Mouse (Mus musculus): Measurements from ENCODE around the gene Sult2a8. TPM values are rescaled to one million over a fixed set of nuclear protein-coding genes. Genes with fewer than 3 reads are reported as not detected.
"Not testable (repeated sequence)": the region's sequence is repeated elsewhere in the genome, so short reads cannot be mapped to it uniquely, and the experiment has no call there.

The Sult2a8 gene
- polyA plus RNA-seq (2015; fragmentation: Nextera tagmentation; extraction: Ambion mirVana), result 0.10 TPM in 1 of 2 replicates, not detected in the other

- H3K9ac ChIP-seq, result no peak within 1 kb of the TSS
- H3K4me3 ChIP-seq, result no peak within 1 kb of the TSS
- 58% methylated on average over 3 of the region's 3 CpGs for WGBS
- no peak within 1 kb of the TSS for H3K4me2 ChIP-seq (replicated peaks)
- H3K27ac ChIP-seq, result no peak within 1 kb of the TSS
- no peaks in the 10 kb centered on the region for H3K36me3 ChIP-seq
- peaks cover 17% of the 10 kb centered on the region for H3K9me3 ChIP-seq
- no peak for ATAC-seq (ENCODE audit: low FRiP score, low read depth)
- H3K4me1 ChIP-seq, result no peaks in the 10 kb centered on the region
- H3K27me3 ChIP-seq, result no peaks in the 10 kb centered on the region
Measured at GRCm38 (mm10) chr7:14446534-14446933, at the start of gene Sult2a8. Gene Sult2a8 (minus strand): TSS chr7:14446769.

GRCm38 (mm10) chr7:14494130-14494529, 47.6 kb upstream of the Sult2a8 start, which contains the start of gene Sult2a7:
Gene Sult2a7 (minus strand): TSS chr7:14494230.
- H3K27ac ChIP-seq, result no peak within 1 kb of the TSS
- no peak within 1 kb of the TSS for H3K4me3 ChIP-seq
- H3K4me1 ChIP-seq, result no peaks in the 10 kb centered on the region
- H3K27me3 ChIP-seq, result no peaks in the 10 kb centered on the region
- ATAC-seq (ENCODE audit: low FRiP score, low read depth), result no peak
- 90% methylated on average over 4 of the region's 4 CpGs for WGBS
- H3K9ac ChIP-seq, result no peak within 1 kb of the TSS
- no peak within 1 kb of the TSS for H3K4me2 ChIP-seq (replicated peaks)
- H3K36me3 ChIP-seq, result no peaks in the 10 kb centered on the region
- peaks cover 15% of the 10 kb centered on the region; the same call in 1 of the 2 replicates for H3K9me3 ChIP-seq

GRCm38 (mm10) chr7:14492886-14493285, 46.3 kb upstream of the Sult2a8 start:
- H3K27me3 ChIP-seq, result no peaks in the 10 kb centered on the region
- no peak overlapping the region for H3K4me2 ChIP-seq (replicated peaks)
- WGBS, result 71% methylated on average over 3 of the region's 3 CpGs
- H3K27ac ChIP-seq, result no peak overlapping the region
- no peak for ATAC-seq (ENCODE audit: low FRiP score, low read depth)
- no peak overlapping the region for H3K9ac ChIP-seq
- H3K36me3 ChIP-seq, result no peaks in the 10 kb centered on the region
- no peak overlapping the region for H3K4me3 ChIP-seq
- H3K4me1 ChIP-seq, result no peaks in the 10 kb centered on the region
- peaks cover 15% of the 10 kb centered on the region; the same call in 1 of the 2 replicates for H3K9me3 ChIP-seq

- H3K27me3 ChIP-seq, result no peaks in the 10 kb centered on the region
- H3K4me2 ChIP-seq (replicated peaks), result no peak overlapping the region
- peaks cover 15% of the 10 kb centered on the region for H3K9me3 ChIP-seq
Measured at GRCm38 (mm10) chr7:14439581-14439980, 7.0 kb downstream of the Sult2a8 start.

GRCm38 (mm10) chr7:14438484-14438883, 8.1 kb downstream of the Sult2a8 start:
- H3K9me3 ChIP-seq, result peaks cover 14% of the 10 kb centered on the region; the same call in 1 of the 2 replicates
- H3K36me3 ChIP-seq, result no peaks in the 10 kb centered on the region
- no peak overlapping the region for H3K9ac ChIP-seq
- H3K27ac ChIP-seq, result no peak overlapping the region
- ATAC-seq (ENCODE audit: low FRiP score, low read depth), result no peak
- WGBS, result 72% methylated on average over 1 of the region's 1 CpGs
- no peak overlapping the region for H3K4me3 ChIP-seq
- H3K4me2 ChIP-seq (replicated peaks), result no peak overlapping the region
- H3K27me3 ChIP-seq, result no peaks in the 10 kb centered on the region
- H3K4me1 ChIP-seq, result no peaks in the 10 kb centered on the region

More at GRCm38 (mm10) chr7:14439581-14439980, 7.0 kb downstream of the Sult2a8 start:
- Histone ChIP-seq H3K27ac (no peak overlapping the region), H3K4me3 (no peak overlapping the region), H3K36me3 (no peaks in the 10 kb centered on the region), H3K9ac (no peak overlapping the region), H3K4me1 (no peaks in the 10 kb centered on the region)
- ATAC-seq (ENCODE audit: low FRiP score, low read depth), result no peak

GRCm38 (mm10) chr7:14438029-14438428, 8.5 kb downstream of the Sult2a8 start:
- Histone ChIP-seq H3K27me3 (no peaks in the 10 kb centered on the region), H3K4me3 (no peak overlapping the region), H3K9me3 (peaks cover 14% of the 10 kb centered on the region; the same call in 1 of the 2 replicates), H3K9ac (no peak overlapping the region), H3K27ac (no peak overlapping the region), H3K4me1 (no peaks in the 10 kb centered on the region), H3K36me3 (no peaks in the 10 kb centered on the region), H3K4me2 (replicated peaks) (no peak overlapping the region)
- ATAC-seq (ENCODE audit: low FRiP score, low read depth), result no peak
- WGBS, result 86% methylated on average over 2 of the region's 2 CpGs

GRCm38 (mm10) chr7:14399363-14399762, 47.2 kb downstream of the Sult2a8 start:
- not testable (repeated sequence) for H3K9me3 ChIP-seq; H3K27ac ChIP-seq; H3K9ac ChIP-seq; ATAC-seq (ENCODE audit: low FRiP score, low read depth); H3K4me2 ChIP-seq (replicated peaks); H3K4me3 ChIP-seq; H3K4me1 ChIP-seq; H3K36me3 ChIP-seq; H3K27me3 ChIP-seq

GRCm38 (mm10) chr7:14396462-14396861, 50.1 kb downstream of the Sult2a8 start:
- Histone ChIP-seq H3K4me1 (no peaks in the 10 kb centered on the region), H3K9me3 (peaks cover 11% of the 10 kb centered on the region; the same call in 1 of the 2 replicates), H3K36me3 (no peaks in the 10 kb centered on the region), H3K4me2 (replicated peaks) (no peak overlapping the region), H3K9ac (no peak overlapping the region), H3K27ac (no peak overlapping the region), H3K27me3 (no peaks in the 10 kb centered on the region), H3K4me3 (no peak overlapping the region)
- no peak for ATAC-seq (ENCODE audit: low FRiP score, low read depth)

Other genes with a start within 250 kb of the Sult2a8 start
- not detected in 2 replicates for gene Sult2a6, start 191.9 kb downstream of the Sult2a8 start, polyA plus RNA-seq (2015; fragmentation: Nextera tagmentation; extraction: Ambion mirVana)
- not detected in 2 replicates for gene Obox8, start 113.2 kb downstream of the Sult2a8 start, polyA plus RNA-seq (2015; fragmentation: Nextera tagmentation; extraction: Ambion mirVana)
- not detected in 2 replicates for gene Sult2a7, start 47.5 kb upstream of the Sult2a8 start, polyA plus RNA-seq (2015; fragmentation: Nextera tagmentation; extraction: Ambion mirVana)
- gene Vmn1r90, start 116.7 kb upstream of the Sult2a8 start, polyA plus RNA-seq (2015; fragmentation: Nextera tagmentation; extraction: Ambion mirVana), result 0.39 and 0.42 TPM in 2 replicates
- gene Obox7, start 212.7 kb upstream of the Sult2a8 start, polyA plus RNA-seq (2015; fragmentation: Nextera tagmentation; extraction: Ambion mirVana), result not detected in 2 replicates

Data from limb, embryonic 13.5 days (tissue).